Mouse (Mus musculus): Measurements from ENCODE around the gene Fam210b.
"Not testable (repeated sequence)": the region's sequence is repeated elsewhere in the genome, so short reads cannot be mapped to it uniquely, and the experiment has no call there.

Fam210b gene

GRCm38 (mm10) chr2:172345258-172345738, at the start of gene Fam210b:
Gene Fam210b, plus strand, starts transcription at chr2:172345565.
- peak; percentile 99 for DNase-seq

GRCm38 (mm10) chr2:172298083-172298482, 47.3 kb upstream of the Fam210b start:
- no peak for DNase-seq

- DNase-seq = no peak
These were observed 46.8 kb upstream of the Fam210b start for GRCm38 (mm10) chr2:172298542-172298941.

GRCm38 (mm10) chr2:172299126-172299921, 46.0 kb upstream of the Fam210b start:
- no peak for DNase-seq

GRCm38 (mm10) chr2:172302396-172302795, 43.0 kb upstream of the Fam210b start:
- no peak for DNase-seq

- DNase-seq = no peak
These were observed 41.2 kb upstream of the Fam210b start for GRCm38 (mm10) chr2:172304118-172304708.

GRCm38 (mm10) chr2:172305546-172305945, 39.8 kb upstream of the Fam210b start:
- DNase-seq = not testable (repeated sequence)

GRCm38 (mm10) chr2:172306544-172306943, 38.8 kb upstream of the Fam210b start:
- DNase-seq = no peak

GRCm38 (mm10) chr2:172311731-172312130, 33.6 kb upstream of the Fam210b start:
- DNase-seq = no peak

GRCm38 (mm10) chr2:172320878-172321277, 24.5 kb upstream of the Fam210b start:
- DNase-seq = peak; percentile 34

- no peak for DNase-seq
These were observed 17.1 kb upstream of the Fam210b start for GRCm38 (mm10) chr2:172328248-172328647.

- peak; percentile 41 for DNase-seq
These were observed 16.2 kb upstream of the Fam210b start for GRCm38 (mm10) chr2:172329179-172329578.

- DNase-seq = no peak
These were observed 7.0 kb upstream of the Fam210b start for GRCm38 (mm10) chr2:172338206-172338942.

GRCm38 (mm10) chr2:172340936-172341335, 4.4 kb upstream of the Fam210b start:
- DNase-seq = no peak

- DNase-seq = no peak
These were observed 3.8 kb upstream of the Fam210b start for GRCm38 (mm10) chr2:172341606-172342005.

GRCm38 (mm10) chr2:172343751-172344150, 1.6 kb upstream of the Fam210b start:
- no peak for DNase-seq

- peak; percentile 20 for DNase-seq
These were observed 696 bp upstream of the Fam210b start for GRCm38 (mm10) chr2:172344669-172345068.

GRCm38 (mm10) chr2:172346034-172346929, 917 bp downstream of the Fam210b start:
- DNase-seq = peak; percentile 51

- no peak for DNase-seq
These were observed 1.7 kb downstream of the Fam210b start for GRCm38 (mm10) chr2:172346933-172347611.

- DNase-seq = no peak
These were observed 3.1 kb downstream of the Fam210b start for GRCm38 (mm10) chr2:172348297-172348950.

GRCm38 (mm10) chr2:172349776-172350175, 4.4 kb downstream of the Fam210b start:
- DNase-seq = no peak
